Mouse (Mus musculus): Measurements from ENCODE around the gene Mif4gd.

- TF ChIP-seq POLR2A (IDR thresholded peaks at IDR 0.05; ENCODE audit: extremely low read depth, insufficient read depth, low read length) (no peak), CTCF (IDR thresholded peaks at IDR 0.05; ENCODE audit: extremely low read depth, insufficient read depth, low read length) (no peak)
These were observed 9.7 kb downstream of the Mif4gd start for GRCm38 (mm10) chr11:115603128-115603475.

All from cortical plate, adult 2 months (tissue).